Mouse (Mus musculus) embryonic facial prominence, embryonic 15.5 days (tissue): Measurements from ENCODE around the gene Tmem19. TPM values are rescaled to one million over a fixed set of nuclear protein-coding genes. Genes with fewer than 3 reads are reported as not detected.

Source experiments
- ATAC-seq: fragments of 200-750 bp; cut with Nextera tagmentation; 2 replicates; pipeline ENCODE4 v1.8.0; 2017; ENCODE audit warnings: low read depth, moderate TSS enrichment; ENCODE audit not compliant: insufficient number of reproducible peaks, low FRiP score, low TSS enrichment
- H3K27ac ChIP-seq: fragments of 300-500 bp; sonication (generic); replicated peaks from 2 replicates; pipeline ENCODE4 v1.5.1; 2015; ENCODE audit warnings: mild to moderate bottlenecking, inconsistent platforms
- H3K27me3 ChIP-seq: fragments of 300-500 bp; sonication (generic); 2 replicates; pipeline ENCODE4 v1.6.1; 2015; ENCODE audit warnings: inconsistent platforms
- H3K36me3 ChIP-seq: fragments of 300-500 bp; sonication (generic); 2 replicates; pipeline ENCODE4 v1.6.1; 2015; ENCODE audit warnings: mild to moderate bottlenecking, inconsistent platforms
- H3K4me1 ChIP-seq: fragments of 300-500 bp; sonication (generic); 2 replicates; pipeline ENCODE4 v1.6.1; 2015; ENCODE audit warnings: inconsistent platforms
- H3K4me2 ChIP-seq: fragments of 300-500 bp; sonication (generic); replicated peaks from 2 replicates; pipeline ENCODE4 v1.6.1; 2015; ENCODE audit warnings: mild to moderate bottlenecking, inconsistent platforms
- H3K4me3 ChIP-seq: fragments of 300-500 bp; sonication (generic); replicated peaks from 2 replicates; pipeline ENCODE4 v1.5.1; 2015; ENCODE audit warnings: mild to moderate bottlenecking, inconsistent platforms
- H3K9ac ChIP-seq: fragments of 300-500 bp; sonication (generic); 2 replicates; pipeline ENCODE4 v1.6.1; 2015; ENCODE audit warnings: inconsistent platforms
- H3K9me3 ChIP-seq: fragments of 300-500 bp; sonication (generic); replicated peaks from 2 replicates; pipeline ENCODE4 v1.6.1; 2016; ENCODE audit warnings: inconsistent platforms
- WGBS: fragments of 180-500 bp; shearing (Covaris S2); methylation state at CpG from one replicate; pipeline ENCODE4 v1.1.7; 2015; 5-methylcytosine and 5-hydroxymethylcytosine counted together
- polyA plus RNA-seq: library from polyadenylated mRNA; unstranded; fragments of >200 nt; fragmentation: Nextera tagmentation; extraction: Ambion mirVana; gene quantifications from 2 replicates; pipeline ENCODE4 v1.2.1, GENCODE M21; 2015

The Tmem19 gene
- polyA plus RNA-seq: 25.0 and 25.8 TPM in 2 replicates

- H3K4me1 ChIP-seq: peaks cover 22% of the 10 kb centered on the region
- WGBS: under 1% methylated on average over 57 of the region's 58 CpGs
- H3K9me3 ChIP-seq: no peaks in the 10 kb centered on the region
- peak within 1 kb of the TSS; percentile 68 for H3K4me3 ChIP-seq
- peak; percentile 99 for ATAC-seq
- H3K27ac ChIP-seq: peak within 1 kb of the TSS; percentile 94
- no peaks in the 10 kb centered on the region for H3K36me3 ChIP-seq
- H3K27me3 ChIP-seq: no peaks in the 10 kb centered on the region
- peak within 1 kb of the TSS; percentile 82 for H3K4me2 ChIP-seq
- H3K9ac ChIP-seq: peak within 1 kb of the TSS; percentile 47
Measured at GRCm38 (mm10) chr10:115361840-115362622, at the start of gene Tmem19. Gene Tmem19 (minus strand): TSS chr10:115362501.

GRCm38 (mm10) chr10:115406393-115406792, 44.1 kb upstream of the Tmem19 start:
- H3K27ac ChIP-seq: no peak overlapping the region
- ATAC-seq: no peak
- no peaks in the 10 kb centered on the region for H3K9me3 ChIP-seq
- no peaks in the 10 kb centered on the region for H3K4me1 ChIP-seq
- no peak overlapping the region for H3K4me3 ChIP-seq
- no peaks in the 10 kb centered on the region for H3K27me3 ChIP-seq
- H3K4me2 ChIP-seq: no peak overlapping the region
- 59% methylated on average over 6 of the region's 6 CpGs for WGBS
- H3K36me3 ChIP-seq: peaks cover 57% of the 10 kb centered on the region
- no peak overlapping the region for H3K9ac ChIP-seq

DNA sequence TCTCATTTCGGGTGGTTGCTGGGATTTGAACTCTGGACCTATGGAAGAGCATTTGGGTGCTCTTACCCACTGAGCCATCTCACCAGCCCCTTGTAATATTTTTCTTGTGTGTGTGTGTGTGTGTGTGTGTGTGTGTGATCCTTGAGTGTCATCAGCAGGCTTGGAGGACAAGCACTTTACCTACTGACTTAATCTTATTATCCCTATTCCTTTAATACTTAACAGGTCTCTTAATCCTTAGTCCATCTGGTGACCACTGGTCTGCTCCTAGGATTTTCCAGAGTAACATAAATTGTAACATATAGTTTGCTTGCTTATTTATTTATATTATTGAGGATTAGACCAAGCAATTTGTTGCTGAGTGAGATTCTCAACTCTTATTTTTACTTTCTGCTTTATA, 29.6 kb upstream of the Tmem19 start:
- H3K27me3 ChIP-seq: no peaks in the 10 kb centered on the region
- no peak overlapping the region for H3K9ac ChIP-seq
- no peak for ATAC-seq
- H3K4me3 ChIP-seq: no peak overlapping the region
- no peak overlapping the region for H3K27ac ChIP-seq
- H3K9me3 ChIP-seq: no peaks in the 10 kb centered on the region
- H3K4me2 ChIP-seq: no peak overlapping the region
- H3K36me3 ChIP-seq: peaks cover 32% of the 10 kb centered on the region
- H3K4me1 ChIP-seq: peaks cover 18% of the 10 kb centered on the region
- 88% methylated on average over 1 of the region's 1 CpGs for WGBS

DNA sequence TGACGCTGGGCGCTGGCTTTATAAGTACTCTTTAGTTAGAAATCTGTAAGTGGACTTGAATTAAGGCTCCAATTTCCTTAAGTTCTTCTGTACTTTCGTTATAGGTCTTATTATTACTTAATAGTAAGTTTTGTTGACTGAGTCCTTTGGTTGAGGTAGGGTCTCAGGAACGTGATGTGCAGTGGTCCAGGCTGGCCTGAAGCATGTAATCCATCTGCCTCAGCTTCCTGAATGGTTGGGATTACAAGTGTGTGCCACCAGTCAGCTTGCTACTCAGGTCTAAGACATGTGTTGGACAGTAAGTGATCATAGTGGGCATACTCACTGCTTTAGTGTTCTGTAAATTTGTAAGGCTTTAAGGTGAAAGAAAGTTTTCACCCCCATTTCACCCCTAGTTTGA, 28.8 kb upstream of the Tmem19 start:
- Histone ChIP-seq H3K4me1 (peaks cover 18% of the 10 kb centered on the region), H3K27me3 (no peaks in the 10 kb centered on the region), H3K9me3 (no peaks in the 10 kb centered on the region), H3K36me3 (peaks cover 32% of the 10 kb centered on the region), H3K4me3 (no peak overlapping the region), H3K9ac (no peak overlapping the region), H3K4me2 (no peak overlapping the region), H3K27ac (no peak overlapping the region)
- ATAC-seq: no peak
- 86% methylated on average over 4 of the region's 4 CpGs for WGBS

- peaks cover 10% of the 10 kb centered on the region; the same call in 1 of the 2 replicates for H3K36me3 ChIP-seq
- H3K9ac ChIP-seq: no peak overlapping the region
- no peaks in the 10 kb centered on the region for H3K27me3 ChIP-seq
- peaks cover 21% of the 10 kb centered on the region for H3K4me1 ChIP-seq
- H3K9me3 ChIP-seq: no peaks in the 10 kb centered on the region
- H3K4me2 ChIP-seq: 0 out of 2 replicates have a peak overlapping the region, but pooled peaks have one; percentile 8
- H3K4me3 ChIP-seq: no peak overlapping the region
- H3K27ac ChIP-seq: no peak overlapping the region
- 81% methylated on average over 3 of the region's 3 CpGs for WGBS
- no peak for ATAC-seq
Measured at GRCm38 (mm10) chr10:115387891-115388290, 25.6 kb upstream of the Tmem19 start.

DNA sequence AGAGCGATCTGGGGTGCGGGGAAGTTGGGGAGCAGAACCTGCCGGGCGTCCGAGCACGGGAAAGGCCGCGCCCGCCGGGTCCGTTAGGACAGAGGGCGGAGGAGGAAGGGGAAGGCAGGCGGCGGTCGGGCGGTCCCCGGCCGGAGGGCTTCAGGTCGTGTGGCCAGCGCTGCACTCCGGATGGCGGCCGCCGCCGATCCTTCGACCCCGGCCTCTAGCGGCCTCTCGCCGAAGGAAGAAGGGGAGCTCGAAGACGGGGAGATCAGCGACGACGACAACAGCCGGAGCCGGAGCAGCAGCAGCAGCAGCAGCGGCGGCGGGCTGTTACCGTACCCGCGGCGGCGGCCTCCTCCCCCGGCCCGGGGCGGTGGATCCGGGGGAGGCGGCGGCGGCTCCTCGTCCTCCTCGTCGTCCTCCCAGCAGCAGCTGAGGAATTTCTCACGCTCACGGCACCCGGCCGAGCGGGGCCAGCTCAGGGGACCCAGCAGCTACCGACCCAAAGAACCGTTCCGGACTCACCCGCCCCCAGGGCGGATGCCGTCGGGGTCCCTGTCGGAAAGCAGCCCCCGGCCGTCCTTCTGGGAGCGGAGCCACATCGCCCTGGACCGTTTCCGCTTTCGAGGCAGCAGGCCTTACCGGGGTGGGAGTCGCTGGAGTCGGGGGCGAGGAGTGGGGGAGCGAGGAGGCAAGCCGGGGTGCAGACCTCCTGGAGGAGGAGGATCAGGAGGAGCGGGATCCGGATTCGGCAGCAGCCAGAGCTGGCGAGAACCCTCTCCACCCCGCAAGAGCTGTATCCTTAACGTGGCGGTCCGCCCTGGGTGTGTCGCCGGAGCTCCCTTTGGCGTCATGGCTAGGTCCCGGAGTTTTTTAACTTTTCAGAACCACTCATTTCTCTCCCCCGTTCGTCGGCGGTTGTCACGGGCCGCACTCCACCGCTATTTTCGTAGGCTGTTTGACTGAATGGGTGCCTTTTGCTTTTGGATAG, 23.0 kb upstream of the Tmem19 start:
- Histone ChIP-seq H3K4me3 (peak overlapping the region; percentile 94), H3K9me3 (no peaks in the 10 kb centered on the region), H3K36me3 (0 out of 2 replicates have a peak, but pooled peaks cover 3% of the 10 kb centered on the region), H3K4me2 (peak overlapping the region; percentile 58), H3K27me3 (no peaks in the 10 kb centered on the region), H3K4me1 (peaks cover 22% of the 10 kb centered on the region), H3K9ac (peak overlapping the region; percentile 86), H3K27ac (peak overlapping the region; percentile 99)
- ATAC-seq: peak; percentile 16
- WGBS: under 1% methylated on average over 100 of the region's 101 CpGs

GRCm38 (mm10) chr10:115384221-115385017, 22.1 kb upstream of the Tmem19 start, which contains the start of the genes Thap2 and Zfc3h1:
Gene Thap2 (minus strand): TSS chr10:115384443.
Gene Zfc3h1 (plus strand): TSS chr10:115384959.
- Histone ChIP-seq H3K36me3 (0 out of 2 replicates have a peak, but pooled peaks cover 3% of the 10 kb centered on the region), H3K4me2 (peak within 1 kb of the TSS; percentile 58), H3K9ac (peak within 1 kb of the TSS; percentile 87), H3K27me3 (no peaks in the 10 kb centered on the region), H3K27ac (peak within 1 kb of the TSS; percentile 99), H3K4me3 (peak within 1 kb of the TSS; percentile 94), H3K9me3 (no peaks in the 10 kb centered on the region), H3K4me1 (peaks cover 22% of the 10 kb centered on the region)
- ATAC-seq: peak; percentile 99
- under 1% methylated on average over 65 of the region's 65 CpGs for WGBS

DNA sequence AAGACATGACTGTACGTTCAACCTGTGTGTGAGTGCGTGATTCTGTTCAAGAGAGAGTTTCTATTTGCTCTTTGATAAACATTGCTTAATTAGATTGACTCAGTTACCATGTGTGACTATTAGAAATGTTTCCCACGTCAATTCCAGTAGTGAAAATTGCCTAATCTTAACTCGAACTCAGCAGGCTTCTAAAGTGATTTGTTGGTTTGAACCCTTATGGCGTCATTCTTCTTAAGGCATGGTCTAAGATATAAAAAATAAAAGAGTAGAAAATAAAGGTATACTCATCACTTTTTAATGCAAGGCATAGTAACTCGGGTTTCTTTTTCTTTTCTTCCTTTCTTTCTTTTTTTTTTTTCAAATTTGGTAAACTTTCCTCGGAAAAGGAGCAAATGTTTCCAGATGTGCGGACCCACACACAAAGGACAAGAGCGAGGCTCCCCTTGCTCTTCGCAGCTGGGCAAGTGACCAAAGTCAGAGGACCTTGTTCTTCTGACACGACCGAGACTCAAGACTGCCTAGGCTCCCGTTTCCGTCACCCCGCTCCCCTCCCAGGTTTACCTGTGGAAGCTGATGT, 21.4 kb upstream of the Tmem19 start:
- Histone ChIP-seq H3K27ac (peak overlapping the region; percentile 99), H3K4me1 (peaks cover 22% of the 10 kb centered on the region), H3K4me2 (peak overlapping the region; percentile 58), H3K4me3 (peak overlapping the region; percentile 94), H3K9ac (peak overlapping the region; percentile 87), H3K27me3 (no peaks in the 10 kb centered on the region), H3K36me3 (no peaks in the 10 kb centered on the region), H3K9me3 (no peaks in the 10 kb centered on the region)
- ATAC-seq: no peak
- WGBS: under 1% methylated on average over 15 of the region's 15 CpGs

- peak overlapping the region; percentile 58 for H3K4me2 ChIP-seq
- WGBS: 17% methylated on average over 12 of the region's 12 CpGs
- no peak for ATAC-seq
- no peaks in the 10 kb centered on the region for H3K27me3 ChIP-seq
- no peaks in the 10 kb centered on the region for H3K36me3 ChIP-seq
- no peak overlapping the region for H3K27ac ChIP-seq
- H3K4me3 ChIP-seq: peak overlapping the region; percentile 94
- H3K9ac ChIP-seq: 0 out of 2 replicates have a peak overlapping the region, but pooled peaks have one; percentile 87
- H3K4me1 ChIP-seq: peaks cover 16% of the 10 kb centered on the region
- H3K9me3 ChIP-seq: no peaks in the 10 kb centered on the region
Measured at GRCm38 (mm10) chr10:115382846-115383643, 20.7 kb upstream of the Tmem19 start.
